Mouse (Mus musculus): Measurements from ENCODE around the gene Anxa5. TPM values are rescaled to one million over a fixed set of nuclear protein-coding genes. Genes with fewer than 3 reads are reported as not detected.

The Anxa5 gene
- polyA plus RNA-seq, 1 experiment from 2014 or later = 54.2 TPM

- Histone ChIP-seq H3K4me1 (ENCODE audit: control insufficient read depth, insufficient read depth, low read length) (no peaks in the 10 kb centered on the region), H3K27me3 (ENCODE audit: control insufficient read depth, insufficient read depth, low read depth, low read length) (no peaks in the 10 kb centered on the region), H3K4me3 (ENCODE audit: low read depth, low read length) (no peak overlapping the region), H3K4me2 (ENCODE audit: low read length) (no peak overlapping the region), H3K36me3 (ENCODE audit: control insufficient read depth, insufficient read depth, low read length) (no peaks in the 10 kb centered on the region), H3K9me3 (replicated peaks; ENCODE audit: control insufficient read depth, low read length, poor library complexity, severe bottlenecking) (no peaks in the 10 kb centered on the region), H3K9ac (ENCODE audit: low read depth, low read length) (no peak overlapping the region), H3K27ac (ENCODE audit: low read length) (no peak overlapping the region)
- ATAC-seq = no peak
- WGBS = 42% methylated on average over 20 of the region's 20 CpGs
These were observed 26.2 kb downstream of the Anxa5 start for GRCm38 (mm10) chr3:36449292-36450165.

- Histone ChIP-seq H3K4me2 (ENCODE audit: low read length) (no peak overlapping the region), H3K4me3 (ENCODE audit: low read depth, low read length) (no peak overlapping the region), H3K9me3 (replicated peaks; ENCODE audit: control insufficient read depth, low read length, poor library complexity, severe bottlenecking) (no peaks in the 10 kb centered on the region), H3K4me1 (ENCODE audit: control insufficient read depth, insufficient read depth, low read length) (no peaks in the 10 kb centered on the region), H3K27ac (ENCODE audit: low read length) (no peak overlapping the region), H3K9ac (ENCODE audit: low read depth, low read length) (no peak overlapping the region), H3K36me3 (ENCODE audit: control insufficient read depth, insufficient read depth, low read length) (no peaks in the 10 kb centered on the region), H3K27me3 (ENCODE audit: control insufficient read depth, insufficient read depth, low read depth, low read length) (no peaks in the 10 kb centered on the region)
- ATAC-seq = no peak
- 76% methylated on average over 6 of the region's 6 CpGs for WGBS
These were observed 28.8 kb downstream of the Anxa5 start for GRCm38 (mm10) chr3:36446918-36447317.

- Histone ChIP-seq H3K27me3 (ENCODE audit: control insufficient read depth, insufficient read depth, low read depth, low read length) (no peaks in the 10 kb centered on the region), H3K4me3 (ENCODE audit: low read depth, low read length) (no peak overlapping the region), H3K9me3 (replicated peaks; ENCODE audit: control insufficient read depth, low read length, poor library complexity, severe bottlenecking) (no peaks in the 10 kb centered on the region), H3K4me2 (ENCODE audit: low read length) (no peak overlapping the region), H3K4me1 (ENCODE audit: control insufficient read depth, insufficient read depth, low read length) (no peaks in the 10 kb centered on the region), H3K27ac (ENCODE audit: low read length) (no peak overlapping the region), H3K36me3 (ENCODE audit: control insufficient read depth, insufficient read depth, low read length) (no peaks in the 10 kb centered on the region), H3K9ac (ENCODE audit: low read depth, low read length) (no peak overlapping the region)
- WGBS = 79% methylated on average over 5 of the region's 5 CpGs
- ATAC-seq = no peak
These were observed 29.2 kb downstream of the Anxa5 start for GRCm38 (mm10) chr3:36446506-36446905.

- H3K4me1 ChIP-seq (ENCODE audit: control insufficient read depth, insufficient read depth, low read length) = no peaks in the 10 kb centered on the region
- WGBS = 96% methylated on average over 3 of the region's 3 CpGs
- H3K9me3 ChIP-seq (replicated peaks; ENCODE audit: control insufficient read depth, low read length, poor library complexity, severe bottlenecking) = no peaks in the 10 kb centered on the region
- no peak overlapping the region for H3K9ac ChIP-seq (ENCODE audit: low read depth, low read length)
- H3K4me2 ChIP-seq (ENCODE audit: low read length) = no peak overlapping the region
- no peaks in the 10 kb centered on the region for H3K36me3 ChIP-seq (ENCODE audit: control insufficient read depth, insufficient read depth, low read length)
- no peaks in the 10 kb centered on the region for H3K27me3 ChIP-seq (ENCODE audit: control insufficient read depth, insufficient read depth, low read depth, low read length)
- no peak for ATAC-seq
- no peak overlapping the region for H3K27ac ChIP-seq (ENCODE audit: low read length)
- H3K4me3 ChIP-seq (ENCODE audit: low read depth, low read length) = no peak overlapping the region
These were observed 29.7 kb downstream of the Anxa5 start for GRCm38 (mm10) chr3:36446041-36446440.

GRCm38 (mm10) chr3:36442426-36442825 is 33.3 kb downstream of the Anxa5 start:
- no peak overlapping the region for H3K27ac ChIP-seq (ENCODE audit: low read length)
- peak; percentile 76 for ATAC-seq
- H3K36me3 ChIP-seq (ENCODE audit: control insufficient read depth, insufficient read depth, low read length) = no peaks in the 10 kb centered on the region
- H3K4me2 ChIP-seq (ENCODE audit: low read length) = no peak overlapping the region
- no peaks in the 10 kb centered on the region for H3K27me3 ChIP-seq (ENCODE audit: control insufficient read depth, insufficient read depth, low read depth, low read length)
- H3K9ac ChIP-seq (ENCODE audit: low read depth, low read length) = no peak overlapping the region
- no peak overlapping the region for H3K4me3 ChIP-seq (ENCODE audit: low read depth, low read length)
- H3K4me1 ChIP-seq (ENCODE audit: control insufficient read depth, insufficient read depth, low read length) = no peaks in the 10 kb centered on the region
- no peaks in the 10 kb centered on the region for H3K9me3 ChIP-seq (replicated peaks; ENCODE audit: control insufficient read depth, low read length, poor library complexity, severe bottlenecking)
- WGBS = 0% methylated on average over 2 of the region's 2 CpGs

GRCm38 (mm10) chr3:36440280-36440679 is 35.4 kb downstream of the Anxa5 start:
- Histone ChIP-seq H3K4me2 (ENCODE audit: low read length) (no peak overlapping the region), H3K4me1 (ENCODE audit: control insufficient read depth, insufficient read depth, low read length) (no peaks in the 10 kb centered on the region), H3K27ac (ENCODE audit: low read length) (no peak overlapping the region), H3K9ac (ENCODE audit: low read depth, low read length) (no peak overlapping the region), H3K9me3 (replicated peaks; ENCODE audit: control insufficient read depth, low read length, poor library complexity, severe bottlenecking) (no peaks in the 10 kb centered on the region), H3K4me3 (ENCODE audit: low read depth, low read length) (no peak overlapping the region), H3K36me3 (ENCODE audit: control insufficient read depth, insufficient read depth, low read length) (no peaks in the 10 kb centered on the region), H3K27me3 (ENCODE audit: control insufficient read depth, insufficient read depth, low read depth, low read length) (no peaks in the 10 kb centered on the region)
- ATAC-seq = no peak
- 78% methylated on average over 4 of the region's 4 CpGs for WGBS

GRCm38 (mm10) chr3:36430360-36430759 is 45.3 kb downstream of the Anxa5 start:
- Histone ChIP-seq H3K27ac (ENCODE audit: low read length) (no peak overlapping the region), H3K4me3 (ENCODE audit: low read depth, low read length) (no peak overlapping the region), H3K9ac (ENCODE audit: low read depth, low read length) (no peak overlapping the region), H3K36me3 (ENCODE audit: control insufficient read depth, insufficient read depth, low read length) (no peaks in the 10 kb centered on the region), H3K27me3 (ENCODE audit: control insufficient read depth, insufficient read depth, low read depth, low read length) (no peaks in the 10 kb centered on the region), H3K9me3 (replicated peaks; ENCODE audit: control insufficient read depth, low read length, poor library complexity, severe bottlenecking) (no peaks in the 10 kb centered on the region), H3K4me1 (ENCODE audit: control insufficient read depth, insufficient read depth, low read length) (no peaks in the 10 kb centered on the region), H3K4me2 (ENCODE audit: low read length) (no peak overlapping the region)
- WGBS = 94% methylated on average over 1 of the region's 1 CpGs
- no peak for ATAC-seq

- Histone ChIP-seq H3K27me3 (ENCODE audit: control insufficient read depth, insufficient read depth, low read depth, low read length) (no peaks in the 10 kb centered on the region), H3K4me2 (ENCODE audit: low read length) (no peak overlapping the region), H3K36me3 (ENCODE audit: control insufficient read depth, insufficient read depth, low read length) (no peaks in the 10 kb centered on the region), H3K9ac (ENCODE audit: low read depth, low read length) (no peak overlapping the region), H3K4me3 (ENCODE audit: low read depth, low read length) (no peak overlapping the region), H3K27ac (ENCODE audit: low read length) (no peak overlapping the region), H3K4me1 (ENCODE audit: control insufficient read depth, insufficient read depth, low read length) (no peaks in the 10 kb centered on the region), H3K9me3 (replicated peaks; ENCODE audit: control insufficient read depth, low read length, poor library complexity, severe bottlenecking) (no peaks in the 10 kb centered on the region)
- ATAC-seq = no peak
- WGBS = 98% methylated on average over 8 of the region's 8 CpGs
These were observed 48.3 kb downstream of the Anxa5 start for GRCm38 (mm10) chr3:36427386-36427785.

GRCm38 (mm10) chr3:36409456-36409855 is 66.2 kb downstream of the Anxa5 start:
- WGBS = 83% methylated on average over 2 of the region's 2 CpGs
- Histone ChIP-seq H3K9ac (ENCODE audit: low read depth, low read length) (no peak overlapping the region), H3K4me3 (ENCODE audit: low read depth, low read length) (no peak overlapping the region), H3K36me3 (ENCODE audit: control insufficient read depth, insufficient read depth, low read length) (no peaks in the 10 kb centered on the region), H3K27me3 (ENCODE audit: control insufficient read depth, insufficient read depth, low read depth, low read length) (no peaks in the 10 kb centered on the region), H3K9me3 (replicated peaks; ENCODE audit: control insufficient read depth, low read length, poor library complexity, severe bottlenecking) (no peaks in the 10 kb centered on the region), H3K4me1 (ENCODE audit: control insufficient read depth, insufficient read depth, low read length) (no peaks in the 10 kb centered on the region), H3K27ac (ENCODE audit: low read length) (no peak overlapping the region), H3K4me2 (ENCODE audit: low read length) (no peak overlapping the region)
- no peak for ATAC-seq
